8 mouse cellular contexts compared by ENCODE assay signal in the genomic region with DNA sequence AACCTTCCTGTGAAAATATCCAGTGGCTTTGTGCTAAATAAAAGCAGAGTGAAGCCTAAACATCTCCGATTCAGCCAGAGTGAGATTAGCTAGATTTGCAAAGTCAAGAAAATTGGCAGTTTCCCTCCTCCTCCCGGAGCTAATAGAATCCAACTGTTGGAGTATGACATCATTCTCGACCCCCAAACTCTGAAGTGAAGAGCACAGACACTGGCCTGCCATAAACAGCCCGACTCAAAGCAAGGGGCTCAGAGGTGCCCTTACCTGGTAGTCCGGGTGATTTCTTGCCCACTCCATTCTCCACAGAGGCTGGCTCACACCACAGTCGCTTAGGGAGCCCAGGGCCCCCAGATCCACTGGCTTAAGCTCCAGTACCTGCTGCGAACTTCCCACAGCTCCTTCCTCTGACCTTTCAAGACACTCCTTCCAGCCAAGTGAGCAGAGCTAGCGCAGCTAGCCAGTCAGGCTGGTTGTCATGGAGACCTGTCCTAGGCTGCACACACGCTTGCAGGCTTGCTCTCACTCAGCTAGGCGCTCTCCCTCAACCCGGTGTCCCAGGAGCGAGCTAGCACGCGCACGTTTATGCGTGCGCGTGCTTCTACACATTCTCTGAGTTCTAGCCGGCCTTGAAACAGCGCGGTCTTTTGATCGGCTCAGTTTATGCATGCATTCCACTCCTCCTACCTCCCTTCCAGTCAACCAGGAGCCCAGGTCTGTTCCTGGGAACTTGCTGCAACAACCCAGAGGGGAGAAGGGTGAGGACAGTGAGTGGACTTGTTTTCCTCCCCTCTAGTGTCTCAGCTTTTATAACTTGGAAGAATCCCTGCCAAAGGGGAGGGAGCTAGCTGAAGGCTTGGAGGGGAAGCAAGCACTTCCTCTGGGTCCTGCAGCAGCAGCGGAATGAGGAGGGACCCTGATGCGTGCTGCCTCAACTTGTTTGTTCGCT.
DNase-seq lines count a peak whose midpoint lies in the region; ATAC-seq and TF ChIP-seq lines count a peak whose summit lies in the region.

No protein-coding gene starts in this region.

- TF ChIP-seq CTCF in lung, adult 2 months (IDR thresholded peaks at IDR 0.05; ENCODE audit: insufficient read depth, low read length) = no peak

- TF ChIP-seq POLR2A in lung, adult 2 months (IDR thresholded peaks at IDR 0.05; ENCODE audit: borderline replicate concordance, extremely low read depth, low read depth, low read length) = peak; percentile 71; the same call in 1 of the 2 replicates

- DNase-seq in T-cell, adult 2 months (ENCODE audit: low spot score) = peak; percentile 5
- peak; percentile 87 to 91 for DNase-seq in cerebellum, postnatal 10 days
- peak; percentile 57 to 72 for DNase-seq in frontal cortex, adult 2 months (ENCODE audit: extremely low spot score in 1 of 2, low spot score in 1 of 2)
- peak; percentile 62 to 69 for DNase-seq in layer of hippocampus, adult 8-10 months (ENCODE audit: low spot score in 2 of 2)
- peak; percentile 62 for DNase-seq in lung, adult 2 months
- peak; percentile 90 for DNase-seq in ovary, adult 18-20 months (ENCODE audit: low spot score)
- DNase-seq in thymus, postnatal 0 days (ENCODE audit: low spot score) = peak; percentile 79

- 4% methylated on average over 25 of the region's 25 CpGs for WGBS in lung, adult 2 months

- ATAC-seq in hematopoietic stem cell, adult 5-6 weeks (replicated peaks in 1 of 2; ENCODE audit: insufficient read depth in 1 of 2, low FRiP score in 2 of 2, low TSS enrichment in 1 of 2, low read depth in 1 of 2, poor library complexity in 2 of 2, severe bottlenecking in 2 of 2) = peak; percentile 82 to 90

- peaks cover 25% of the 10 kb centered on the region for H3K4me1 ChIP-seq in lung, adult 2 months (ENCODE audit: control insufficient read depth, insufficient read depth, low read length)

- peak overlapping the region; percentile 79 for H3K4me3 ChIP-seq in lung, adult 2 months (replicated peaks; ENCODE audit: extremely low read depth, low read depth, low read length)

Comparison
In these comparisons a context has a peak if more than half of its experiments do, and no peak if none do; other contexts are left out.
1. Peak in every context shown above with its lines: DNase-seq, ATAC-seq and H3K4me3 ChIP-seq.
2. DNase-seq: peak in every context shown above with its lines; median percentile 90 in ovary, adult 18-20 months; 89 in cerebellum, postnatal 10 days; 79 in thymus, postnatal 0 days; 66 in layer of hippocampus, adult 8-10 months; 64 in frontal cortex, adult 2 months; 62 in lung, adult 2 months; 5 in T-cell, adult 2 months.